Mouse (Mus musculus): ENCODE measurements around the gene Fate1. TPM values are rescaled to one million over a fixed set of nuclear protein-coding genes. Genes with fewer than 3 reads are reported as not detected.

The Fate1 gene
- total and polyA plus RNA-seq, 3 experiments = not detected

GRCm38 (mm10) chrX:71968216-71968615, 4.6 kb upstream of the Fate1 start:
- Histone ChIP-seq H3K9ac (ENCODE audit: control insufficient read depth, low read depth, low read length, poor library complexity, severe bottlenecking) (no peak overlapping the region), H3K4me1 (ENCODE audit: control insufficient read depth in 1 of 2, insufficient read depth in 2 of 2, low read length in 2 of 2) (no peaks in the 10 kb centered on the region), H3K27ac (ENCODE audit: control insufficient read depth, low read depth, low read length) (no peak overlapping the region), H3K4me3 (ENCODE audit: control insufficient read depth in 1 of 2, insufficient read depth in 1 of 2, low read depth in 2 of 2, low read length in 2 of 2) (no peak overlapping the region), H3K36me3 (ENCODE audit: control insufficient read depth in 1 of 2, insufficient read depth in 2 of 2, low read length in 2 of 2) (no peaks in the 10 kb centered on the region), H3K27me3 (ENCODE audit: control insufficient read depth in 1 of 2, insufficient read depth in 2 of 2, low read length in 2 of 2) (no peaks in the 10 kb centered on the region), H3K9me3 (replicated peaks; ENCODE audit: insufficient read depth, low read length) (no peaks in the 10 kb centered on the region), H3K79me2 (ENCODE audit: control insufficient read depth, insufficient read depth, low read length, poor library complexity) (no peaks in the 10 kb centered on the region)
- TF ChIP-seq ZC3H11A (IDR thresholded peaks at IDR 0.05; ENCODE audit: low read depth, low read length) (no peak), POLR2A (IDR thresholded peaks at IDR 0.05; ENCODE audit: control insufficient read depth in 1 of 2, insufficient read depth in 1 of 2, low read depth in 1 of 2, low read length in 2 of 2, poor library complexity in 1 of 2) (no peak), HCFC1 (IDR thresholded peaks at IDR 0.05; ENCODE audit: low read depth, low read length) (no peak), CTCF (IDR thresholded peaks at IDR 0.05 in 2 of 3, conservative IDR thresholded peaks at IDR 0.05 in 1 of 3; ENCODE audit: control insufficient read depth in 1 of 3, insufficient read depth in 1 of 3, low read depth in 2 of 3, low read length in 3 of 3, poor library complexity in 1 of 3, severe bottlenecking in 1 of 3) (no peak), ELF1 (IDR thresholded peaks at IDR 0.05; ENCODE audit: low read depth, low read length) (no peak), NELFE (IDR thresholded peaks at IDR 0.05; ENCODE audit: low read depth, low read length) (no peak), TCF12 (IDR thresholded peaks at IDR 0.05; ENCODE audit: low read depth, low read length) (no peak), GABPA (IDR thresholded peaks at IDR 0.05; ENCODE audit: low read depth, low read length) (no peak), MAX (IDR thresholded peaks at IDR 0.05; ENCODE audit: low read length) (no peak), POLR2AphosphoS5 (IDR thresholded peaks at IDR 0.05; ENCODE audit: borderline replicate concordance, low read depth, low read length) (no peak), TBP (IDR thresholded peaks at IDR 0.05; ENCODE audit: low read depth, low read length) (no peak), MEF2A (IDR thresholded peaks at IDR 0.05; ENCODE audit: extremely low read depth, insufficient replicate concordance, low read depth, low read length, poor library complexity, severe bottlenecking) (no peak), RCOR1 (IDR thresholded peaks at IDR 0.05; ENCODE audit: low read depth, low read length) (no peak), MXI1 (IDR thresholded peaks at IDR 0.05; ENCODE audit: low read depth, low read length) (no peak), POLR2AphosphoS2 (IDR thresholded peaks at IDR 0.05; ENCODE audit: low read length) (no peak), BHLHE40 (IDR thresholded peaks at IDR 0.05; ENCODE audit: borderline replicate concordance, low read depth, low read length) (no peak), KAT2A (conservative IDR thresholded peaks at IDR 0.05; ENCODE audit: low read depth, low read length) (no peak)
- no peak for DNase-seq (ENCODE audit: low read depth, low spot score)

- H3K4me3 ChIP-seq (ENCODE audit: control insufficient read depth in 1 of 2, insufficient read depth in 1 of 2, low read depth in 2 of 2, low read length in 2 of 2) = no peak overlapping the region
- H3K79me2 ChIP-seq (ENCODE audit: control insufficient read depth, insufficient read depth, low read length, poor library complexity) = no peaks in the 10 kb centered on the region
- DNase-seq (ENCODE audit: low read depth, low spot score) = no peak
- no peaks in the 10 kb centered on the region for H3K27me3 ChIP-seq (ENCODE audit: control insufficient read depth in 1 of 2, insufficient read depth in 2 of 2, low read length in 2 of 2)
- no peak for TF ChIP-seq MAZ (IDR thresholded peaks at IDR 0.05; ENCODE audit: low read depth, low read length)
- no peak for TF ChIP-seq GATA1 (IDR thresholded peaks at IDR 0.05; ENCODE audit: low read depth, low read length)
- no peak for TF ChIP-seq NRF1 (IDR thresholded peaks at IDR 0.05; ENCODE audit: insufficient read depth, low read depth, low read length, poor library complexity, severe bottlenecking)
- TF ChIP-seq ZKSCAN1 (IDR thresholded peaks at IDR 0.05; ENCODE audit: low read depth, low read length) = no peak
- TF ChIP-seq USF2 (IDR thresholded peaks at IDR 0.05; ENCODE audit: borderline replicate concordance in 1 of 2, insufficient read depth in 1 of 2, low read depth in 1 of 2, low read length in 2 of 2) = no peak
- H3K9ac ChIP-seq (ENCODE audit: control insufficient read depth, low read depth, low read length, poor library complexity, severe bottlenecking) = no peak overlapping the region
- H3K4me1 ChIP-seq (ENCODE audit: control insufficient read depth in 1 of 2, insufficient read depth in 2 of 2, low read length in 2 of 2) = no peaks in the 10 kb centered on the region
- H3K27ac ChIP-seq (ENCODE audit: control insufficient read depth, low read depth, low read length) = no peak overlapping the region
- no peaks in the 10 kb centered on the region for H3K36me3 ChIP-seq (ENCODE audit: control insufficient read depth in 1 of 2, insufficient read depth in 2 of 2, low read length in 2 of 2)
- no peaks in the 10 kb centered on the region for H3K9me3 ChIP-seq (replicated peaks; ENCODE audit: insufficient read depth, low read length)
These were observed 4.0 kb upstream of the Fate1 start for GRCm38 (mm10) chrX:71968816-71969215.
